Mouse (Mus musculus) erythroblast, embryonic 14.5 days (primary cell): ENCODE data around the gene Arid5b. TPM values are rescaled to one million over a fixed set of nuclear protein-coding genes. Genes with fewer than 3 reads are reported as not detected.

Source experiments
- H3K27me3 ChIP-seq: 2 replicates; pipeline ENCODE4 v1.6.1; 2012; ENCODE audit warnings: inconsistent platforms; ENCODE audit not compliant: control insufficient read depth
- H3K36me3 ChIP-seq: 2 replicates; pipeline ENCODE4 v1.6.1; 2012; ENCODE audit warnings: mild to moderate bottlenecking, inconsistent platforms; ENCODE audit not compliant: control insufficient read depth
- H3K4me1 ChIP-seq: 2 replicates; pipeline ENCODE4 v1.6.1; 2012; ENCODE audit warnings: inconsistent platforms; ENCODE audit not compliant: control insufficient read depth
- H3K4me3 ChIP-seq: replicated peaks from 2 replicates; pipeline ENCODE3; 2012; ENCODE audit warnings: moderate library complexity, mild to moderate bottlenecking, inconsistent platforms
- H3K9me3 ChIP-seq: 2 replicates; pipeline ENCODE4 v1.6.1; 2012; ENCODE audit warnings: low read length, inconsistent platforms, mixed read lengths; ENCODE audit not compliant: control insufficient read depth
- GATA1 ChIP-seq: IDR thresholded peaks from 2 replicates; pipeline ENCODE4 v1.6.1; 2012; ENCODE audit warnings: low read length, inconsistent platforms, mixed read lengths
- TAL1 ChIP-seq: IDR thresholded peaks from 3 replicates; pipeline ENCODE4 v1.6.1; 2012; ENCODE audit warnings: low read length, inconsistent platforms, mixed read lengths
- polyA plus RNA-seq: library from polyadenylated mRNA; stranded (reverse); fragments of >175 nt; gene quantifications from 2 replicates; pipeline ENCODE4 v1.2.3, GENCODE M21; 2012

The Arid5b gene
- polyA plus RNA-seq, 1 experiment, result 0.01 TPM

- TF ChIP-seq TAL1 (no peak), GATA1 (no peak)
- no peaks in the 10 kb centered on the region for H3K27me3 ChIP-seq
- no peaks in the 10 kb centered on the region for H3K36me3 ChIP-seq
- H3K4me1 ChIP-seq, result no peaks in the 10 kb centered on the region
- H3K4me3 ChIP-seq, result no peak overlapping the region
- peaks cover 3% of the 10 kb centered on the region; the same call in 1 of the 2 replicates for H3K9me3 ChIP-seq
These were observed 198.4 kb downstream of the Arid5b start for GRCm38 (mm10) chr10:68079910-68080670.

GRCm38 (mm10) chr10:68078708-68079107 lies 199.8 kb downstream of the Arid5b start:
- Histone ChIP-seq H3K4me3 (no peak overlapping the region), H3K27me3 (no peaks in the 10 kb centered on the region), H3K36me3 (no peaks in the 10 kb centered on the region), H3K9me3 (peaks cover 3% of the 10 kb centered on the region; the same call in 1 of the 2 replicates), H3K4me1 (no peaks in the 10 kb centered on the region)
- TF ChIP-seq GATA1, result no peak
- no peak for TF ChIP-seq TAL1

- Histone ChIP-seq H3K27me3 (no peaks in the 10 kb centered on the region), H3K4me1 (no peaks in the 10 kb centered on the region), H3K36me3 (no peaks in the 10 kb centered on the region), H3K9me3 (peaks cover 3% of the 10 kb centered on the region; the same call in 1 of the 2 replicates), H3K4me3 (no peak overlapping the region)
- TF ChIP-seq GATA1 (no peak), TAL1 (no peak)
These were observed 203.4 kb downstream of the Arid5b start for GRCm38 (mm10) chr10:68075181-68075580.

- H3K36me3 ChIP-seq, result no peaks in the 10 kb centered on the region
- H3K4me3 ChIP-seq, result no peak overlapping the region
- no peaks in the 10 kb centered on the region for H3K27me3 ChIP-seq
- TF ChIP-seq GATA1 (no peak), TAL1 (no peak)
- no peaks in the 10 kb centered on the region for H3K4me1 ChIP-seq
- H3K9me3 ChIP-seq, result peaks cover 3% of the 10 kb centered on the region; the same call in 1 of the 2 replicates
These were observed 204.2 kb downstream of the Arid5b start for GRCm38 (mm10) chr10:68074291-68074690.

- Histone ChIP-seq H3K27me3 (no peaks in the 10 kb centered on the region), H3K4me1 (no peaks in the 10 kb centered on the region), H3K4me3 (no peak overlapping the region), H3K36me3 (no peaks in the 10 kb centered on the region), H3K9me3 (no peaks in the 10 kb centered on the region)
- no peak for TF ChIP-seq GATA1
- no peak for TF ChIP-seq TAL1
These were observed 205.9 kb downstream of the Arid5b start for GRCm38 (mm10) chr10:68072626-68073025.

- no peaks in the 10 kb centered on the region for H3K4me1 ChIP-seq
- no peaks in the 10 kb centered on the region for H3K36me3 ChIP-seq
- H3K9me3 ChIP-seq, result no peaks in the 10 kb centered on the region
- TF ChIP-seq GATA1, result no peak
- TF ChIP-seq TAL1, result no peak
- H3K4me3 ChIP-seq, result no peak overlapping the region
- H3K27me3 ChIP-seq, result no peaks in the 10 kb centered on the region
These were observed 207.5 kb downstream of the Arid5b start for GRCm38 (mm10) chr10:68071041-68071440.

GRCm38 (mm10) chr10:68068426-68068825 lies 210.1 kb downstream of the Arid5b start:
- no peak for TF ChIP-seq GATA1
- no peak for TF ChIP-seq TAL1
- Histone ChIP-seq H3K4me1 (no peaks in the 10 kb centered on the region), H3K36me3 (no peaks in the 10 kb centered on the region), H3K9me3 (no peaks in the 10 kb centered on the region), H3K27me3 (no peaks in the 10 kb centered on the region), H3K4me3 (no peak overlapping the region)

GRCm38 (mm10) chr10:68067961-68068360 lies 210.6 kb downstream of the Arid5b start:
- H3K4me1 ChIP-seq, result no peaks in the 10 kb centered on the region
- TF ChIP-seq GATA1 (no peak), TAL1 (no peak)
- H3K9me3 ChIP-seq, result no peaks in the 10 kb centered on the region
- H3K36me3 ChIP-seq, result no peaks in the 10 kb centered on the region
- H3K4me3 ChIP-seq, result no peak overlapping the region
- no peaks in the 10 kb centered on the region for H3K27me3 ChIP-seq

GRCm38 (mm10) chr10:68066173-68066572 lies 212.4 kb downstream of the Arid5b start:
- TF ChIP-seq GATA1 (no peak), TAL1 (no peak)
- no peaks in the 10 kb centered on the region for H3K9me3 ChIP-seq
- H3K36me3 ChIP-seq, result no peaks in the 10 kb centered on the region
- H3K4me1 ChIP-seq, result no peaks in the 10 kb centered on the region
- H3K4me3 ChIP-seq, result no peak overlapping the region
- H3K27me3 ChIP-seq, result no peaks in the 10 kb centered on the region

- no peaks in the 10 kb centered on the region for H3K9me3 ChIP-seq
- H3K36me3 ChIP-seq, result no peaks in the 10 kb centered on the region
- H3K27me3 ChIP-seq, result no peaks in the 10 kb centered on the region
- TF ChIP-seq GATA1, result no peak
- no peak for TF ChIP-seq TAL1
- H3K4me1 ChIP-seq, result no peaks in the 10 kb centered on the region
- H3K4me3 ChIP-seq, result no peak overlapping the region
These were observed 214.0 kb downstream of the Arid5b start for GRCm38 (mm10) chr10:68064571-68064970.
